Comparison of ENCODE assay signal across 12 mouse cellular contexts in genomic region chr17:75235781-75236180, GRCm38 (mm10).
DNase-seq lines count a peak whose midpoint lies in the region; ATAC-seq lines count a peak whose summit lies in the region.
"Had no signal": no experiment of that assay in that cellular context is flagged by ENCODE, and none has a peak within 500 bp of the region (broad histone marks: within the 10 kb centered on the region; RNA-seq: fewer than 3 reads in every experiment).

No protein-coding gene starts in this region.

- no peak overlapping the region for H3K9ac ChIP-seq in heart, embryonic 15.5 days
- no peak overlapping the region for H3K9ac ChIP-seq in lung, embryonic 16.5 days (ENCODE audit: low read length)
- H3K9ac ChIP-seq in liver, embryonic 12.5 days: no peak overlapping the region
- H3K9ac ChIP-seq: intestine, embryonic 15.5 days had no signal

- no peaks in the 10 kb centered on the region for H3K36me3 ChIP-seq in heart, embryonic 15.5 days
- H3K36me3 ChIP-seq in lung, embryonic 16.5 days (ENCODE audit: control insufficient read depth, insufficient read depth, low read length): no peaks in the 10 kb centered on the region
- no peaks in the 10 kb centered on the region for H3K36me3 ChIP-seq in liver, embryonic 12.5 days
- H3K36me3 ChIP-seq: intestine, embryonic 15.5 days had no signal

- H3K9me3 ChIP-seq in heart, embryonic 15.5 days (replicated peaks): no peaks in the 10 kb centered on the region
- no peaks in the 10 kb centered on the region for H3K9me3 ChIP-seq in lung, embryonic 16.5 days (ENCODE audit: control insufficient read depth, low read length)
- H3K9me3 ChIP-seq in liver, embryonic 12.5 days (replicated peaks): no peaks in the 10 kb centered on the region
- H3K9me3 ChIP-seq: intestine, embryonic 15.5 days had no signal

- WGBS in heart, embryonic 15.5 days: 21% methylated on average over 3 of the region's 3 CpGs
- whole genome bisulfite sequencing in lung, embryonic 16.5 days: 63% methylated on average over 3 of the region's 3 CpGs
- 69% methylated on average over 3 of the region's 3 CpGs for whole genome bisulfite sequencing in liver, embryonic 12.5 days (ENCODE audit: insufficient replicate concordance)

- H3K4me2 ChIP-seq in heart, embryonic 15.5 days: no peak overlapping the region
- no peak overlapping the region for H3K4me2 ChIP-seq in lung, embryonic 16.5 days (ENCODE audit: low read depth, low read length)
- no peak overlapping the region for H3K4me2 ChIP-seq in liver, embryonic 12.5 days
- H3K4me2 ChIP-seq: intestine, embryonic 15.5 days had no signal

- H3K4me1 ChIP-seq in heart, embryonic 15.5 days (replicated peaks): peaks cover 10% of the 10 kb centered on the region
- no peaks in the 10 kb centered on the region; the same call in 1 of the 2 replicates for H3K4me1 ChIP-seq in lung, embryonic 16.5 days (replicated peaks; ENCODE audit: control insufficient read depth, insufficient read depth, low read length)
- no peaks in the 10 kb centered on the region for H3K4me1 ChIP-seq in liver, embryonic 12.5 days
- H3K4me1 ChIP-seq: intestine, embryonic 15.5 days had no signal

- DNase-seq in heart, adult 9 months (ENCODE audit: low spot score in 2 of 2): no peak
- DNase-seq in lung, adult 18-20 months: no peak
- peak; percentile 38 to 52 for DNase-seq in frontal cortex, postnatal 36 days (ENCODE audit: low spot score in 2 of 2)
- peak; percentile 10 for DNase-seq in right cerebral cortex, postnatal 25 days
- no peak for DNase-seq in urinary bladder, adult 2 months (ENCODE audit: low spot score)
- DNase-seq: gastrocnemius, postnatal 25 days had no signal

- H3K27ac ChIP-seq in heart, embryonic 15.5 days: peak overlapping the region; percentile 24
- H3K27ac ChIP-seq in lung, embryonic 16.5 days (ENCODE audit: low read length): no peak overlapping the region
- H3K27ac ChIP-seq in liver, embryonic 12.5 days: no peak overlapping the region
- H3K27ac ChIP-seq: intestine, embryonic 15.5 days; macrophage had no signal

- H3K4me3 ChIP-seq in heart, embryonic 15.5 days: no peak overlapping the region
- H3K4me3 ChIP-seq in lung, embryonic 16.5 days (ENCODE audit: low read length): no peak overlapping the region
- no peak overlapping the region for H3K4me3 ChIP-seq in liver, embryonic 12.5 days
- H3K4me3 ChIP-seq: intestine, embryonic 15.5 days had no signal

- no peaks in the 10 kb centered on the region for H3K27me3 ChIP-seq in heart, embryonic 15.5 days
- no peaks in the 10 kb centered on the region for H3K27me3 ChIP-seq in lung, embryonic 16.5 days (ENCODE audit: control insufficient read depth, insufficient read depth, low read depth, low read length)
- H3K27me3 ChIP-seq in liver, embryonic 12.5 days (replicated peaks): no peaks in the 10 kb centered on the region
- H3K27me3 ChIP-seq: intestine, embryonic 15.5 days had no signal

- ATAC-seq in heart, embryonic 15.5 days (replicated peaks; ENCODE audit: insufficient number of reproducible peaks, insufficient read depth, low FRiP score, low read depth): peak; percentile 60; the same call in 1 of the 2 replicates
- peak; percentile 38; the same call in 1 of the 2 replicates for ATAC-seq in lung, embryonic 16.5 days (ENCODE audit: low read depth)
- no peak for ATAC-seq in liver, embryonic 12.5 days
- ATAC-seq: CD4-positive, CD25-positive, alpha-beta regulatory T cell, adult 4 months; intestine, embryonic 15.5 days had no signal

Comparison
In these comparisons a context has a peak if more than half of its experiments do, and no peak if none do; other contexts are left out.
1. DNase-seq: peak in frontal cortex, postnatal 36 days (2 of 2) and right cerebral cortex, postnatal 25 days (single experiment); none in heart, adult 9 months (0 of 2), lung, adult 18-20 months (0 of 2) and urinary bladder, adult 2 months (single experiment).